Mouse (Mus musculus): Measurements from ENCODE around the gene 1700037C18Rik. TPM values are rescaled to one million over a fixed set of nuclear protein-coding genes. Genes with fewer than 3 reads are reported as not detected.
"Not testable (repeated sequence)": the region's sequence is repeated elsewhere in the genome, so short reads cannot be mapped to it uniquely, and the experiment has no call there.

1700037C18Rik gene
- total RNA-seq, 2 experiments from 2014 or later: 2.1 to 2.6 TPM

GRCm38 (mm10) chr16:3884201-3885064, 24.1 kb downstream of the 1700037C18Rik start, which contains the start of the genes Zfp597 and Gm20695:
TSS of gene Zfp597 (minus strand) at chr16:3884561.
TSS of gene Gm20695 (plus strand) at chr16:3884648.
- DNase-seq: peak; percentile 91 to 93
- intact Hi-C loops (cut with DNase I): loop anchor here (5.0 kb wide), 1 partner anchor 37 kb away; the partner anchor contains the start of gene Zfp174

- intact Hi-C loops (cut with DNase I): no loop called here
- no peak for DNase-seq
Observed at GRCm38 (mm10) chr16:3876346-3876745, 32.1 kb downstream of the 1700037C18Rik start.

GRCm38 (mm10) chr16:3872216-3873047, 36.1 kb downstream of the 1700037C18Rik start, which contains the start of gene Naa60:
TSS of gene Naa60 (plus strand) at chr16:3872375.
- intact Hi-C loops (cut with DNase I): no loop called here
- DNase-seq: peak; percentile 74 to 84

GRCm38 (mm10) chr16:3871815-3872214, 36.7 kb downstream of the 1700037C18Rik start:
- DNase-seq: no peak
- intact Hi-C loops (cut with DNase I): no loop called here

DNA sequence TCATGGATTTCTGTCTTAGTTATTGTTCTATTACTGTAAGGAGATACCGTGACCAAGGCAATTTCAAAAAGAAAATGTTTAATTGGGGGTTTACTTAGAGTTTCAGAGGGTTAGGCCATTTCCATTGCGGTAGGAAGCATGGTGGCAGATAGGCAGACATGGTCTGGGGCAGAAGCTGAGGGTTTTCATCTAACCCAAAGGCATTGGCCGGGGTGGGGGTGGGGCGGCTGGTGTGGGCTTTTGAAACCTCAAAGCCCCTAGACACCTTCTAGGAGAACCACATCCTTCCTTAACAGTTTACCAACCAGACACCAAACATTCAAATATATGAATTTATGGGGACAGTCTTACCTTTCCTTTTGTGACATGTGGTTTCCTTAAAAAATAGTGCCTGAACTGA, 49.2 kb downstream of the 1700037C18Rik start:
- intact Hi-C loops (cut with DNase I): no loop called here
- DNase-seq: no peak

DNA sequence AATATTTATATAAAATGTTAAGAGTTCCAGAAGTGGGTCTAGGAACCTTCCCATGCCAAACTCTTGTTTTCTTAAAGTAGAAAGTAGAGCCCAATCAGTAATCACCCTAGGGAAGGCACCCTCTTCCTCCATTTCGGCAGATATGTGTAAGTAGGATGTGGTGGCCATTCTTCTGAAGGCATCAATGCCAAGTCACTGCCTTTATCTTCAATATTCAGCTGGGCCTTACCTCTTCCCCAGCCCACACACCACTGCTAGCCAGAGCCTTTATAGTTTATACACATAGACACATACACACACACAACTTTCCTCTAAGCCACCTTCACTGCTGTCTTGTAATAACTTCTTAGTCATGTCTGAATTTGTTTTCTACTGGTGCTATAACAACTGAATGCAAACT, 52.7 kb downstream of the 1700037C18Rik start:
- no peak for DNase-seq
- intact Hi-C loops (cut with DNase I): no loop called here

DNA sequence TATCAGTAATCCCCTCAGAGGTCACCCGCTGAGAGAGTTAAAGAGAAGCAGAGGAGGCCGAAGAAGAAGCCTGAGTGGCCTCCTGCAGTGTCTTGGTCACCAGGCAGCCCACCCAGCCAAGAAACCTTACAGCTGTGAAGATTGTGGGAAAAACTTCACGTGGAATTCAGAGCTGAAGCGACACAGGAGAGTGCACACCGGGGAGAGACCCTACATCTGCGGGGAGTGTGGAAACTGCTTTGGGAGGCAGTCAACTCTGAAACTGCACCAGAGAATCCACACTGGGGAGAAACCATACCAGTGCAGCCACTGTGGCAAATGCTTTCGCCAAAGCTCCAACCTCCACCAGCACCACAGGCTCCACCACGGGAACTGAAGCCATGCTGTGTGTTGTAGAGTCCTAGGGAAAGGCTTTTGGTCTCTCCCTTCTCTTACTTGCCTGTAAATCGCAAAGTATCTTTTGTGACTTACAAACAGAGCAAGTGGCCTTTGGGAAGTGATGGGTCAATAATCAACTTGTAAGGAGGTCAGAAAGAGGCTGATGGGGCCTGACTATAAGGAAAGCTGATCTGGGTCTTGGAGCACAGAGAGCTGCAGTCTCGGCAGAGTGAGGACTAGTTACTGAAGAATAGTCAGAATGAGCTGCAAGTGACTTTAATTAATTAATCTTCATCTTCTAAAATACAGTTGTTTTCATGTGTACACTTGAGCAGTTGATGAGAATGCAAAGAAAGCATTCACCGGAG, 53.9 kb downstream of the 1700037C18Rik start:
- intact Hi-C loops (cut with DNase I): no loop called here
- DNase-seq: no peak

- no peak for DNase-seq
Observed at GRCm38 (mm10) chr16:3852586-3852985, 55.9 kb downstream of the 1700037C18Rik start.

DNA sequence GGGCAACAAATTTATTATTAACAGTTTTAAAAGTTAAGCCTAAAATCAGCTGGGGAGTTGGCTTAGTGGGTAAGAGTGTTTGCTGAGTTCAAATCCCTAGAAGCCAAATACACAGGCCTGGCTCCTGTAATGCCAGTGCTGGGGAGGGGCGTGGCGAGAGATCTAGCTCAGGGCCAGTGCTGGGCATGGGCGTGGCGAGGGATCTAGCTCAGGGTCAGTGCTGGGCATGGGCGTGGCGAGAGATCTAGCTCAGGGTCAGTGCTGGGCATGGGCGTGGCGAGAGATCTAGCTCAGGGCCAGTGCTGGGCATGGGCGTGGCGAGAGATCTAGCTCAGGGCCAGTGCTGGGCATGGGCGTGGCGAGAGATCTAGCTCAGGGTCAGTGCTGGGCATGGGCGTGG, 57.2 kb downstream of the 1700037C18Rik start:
- intact Hi-C loops (cut with DNase I); DNase-seq: not testable (repeated sequence)

More at GRCm38 (mm10) chr16:3852586-3852985, 55.9 kb downstream of the 1700037C18Rik start:
- intact Hi-C loops (cut with DNase I): no loop called here

- DNase-seq: no peak
- intact Hi-C loops (cut with DNase I): loop anchor here (5.0 to 10.0 kb wide), 4 partner anchors 34 to 436 kb away; partner anchors contain the start of genes 1700037C18Rik, Cluap1, Gm20695 and Slx4
Observed at GRCm38 (mm10) chr16:3848416-3848815, 60.1 kb downstream of the 1700037C18Rik start.

DNA sequence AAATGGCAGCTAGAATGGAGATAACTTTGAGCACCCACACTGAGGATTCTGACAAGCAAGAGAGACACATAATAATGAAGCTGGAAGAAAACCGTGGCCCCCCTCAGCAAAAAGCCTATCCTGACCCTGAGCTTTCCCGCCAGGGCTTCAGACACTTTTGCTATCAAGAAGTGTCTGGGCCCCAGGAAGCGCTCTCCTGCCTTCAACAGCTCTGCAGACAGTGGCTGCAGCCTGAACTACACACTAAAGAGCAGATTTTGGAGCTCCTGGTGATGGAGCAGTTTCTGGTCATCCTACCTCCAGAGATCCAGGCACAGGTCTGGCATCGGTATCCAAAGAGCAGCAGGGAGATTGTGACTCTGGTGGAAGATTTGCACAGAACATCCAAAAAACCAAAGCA, 60.6 kb downstream of the 1700037C18Rik start:
- intact Hi-C loops (cut with DNase I): loop anchor here (5.0 to 10.0 kb wide), 4 partner anchors 34 to 437 kb away; partner anchors contain the start of genes 1700037C18Rik, Cluap1, Gm20695 and Slx4
- no peak for DNase-seq

DNA sequence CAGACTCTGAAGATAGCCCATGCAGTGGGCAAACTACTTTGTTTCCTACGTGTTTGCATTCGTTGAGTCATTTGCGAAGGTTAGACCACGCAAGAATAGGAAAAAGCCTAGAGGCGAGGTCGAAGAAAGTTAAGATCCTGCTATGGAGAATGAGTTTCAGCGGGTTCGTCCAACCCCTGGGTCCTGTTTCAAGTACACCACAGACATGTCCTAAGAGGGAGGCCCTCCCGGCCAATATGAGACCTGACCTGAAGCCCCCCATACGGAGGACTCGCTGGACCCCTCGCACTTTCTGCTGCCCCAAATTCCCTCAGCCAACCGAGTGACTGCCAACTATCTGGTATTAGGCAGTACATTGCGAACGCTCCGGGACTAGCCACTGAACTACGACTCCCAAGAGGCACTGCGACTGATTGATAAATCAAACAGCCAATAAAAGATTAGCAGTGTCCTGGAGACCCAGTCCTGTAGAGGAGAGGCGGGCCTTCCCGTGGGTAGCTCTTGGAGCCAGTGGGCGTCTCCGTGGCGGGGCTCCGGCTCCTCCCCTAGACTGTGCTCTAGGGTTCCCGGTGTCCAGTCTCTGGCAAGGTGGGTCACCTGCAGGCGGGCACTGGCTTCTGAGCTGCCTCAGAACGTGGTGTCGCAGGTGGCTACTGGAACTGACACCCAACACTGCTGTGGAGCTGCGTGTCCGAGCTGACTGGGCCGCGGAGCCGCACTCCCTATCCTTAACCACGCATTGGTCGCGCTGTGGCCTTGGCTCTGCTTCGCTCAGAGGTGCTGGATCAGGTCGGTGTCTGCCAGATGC, 61.6 kb downstream of the 1700037C18Rik start, which contains the start of gene Zfp174:
Gene Zfp174 (plus strand): TSS at position 558 of the 808 bp plus-strand sequence.
- DNase-seq: peak; percentile 87 to 88
- intact Hi-C loops (cut with DNase I): loop anchor here (5.0 to 10.0 kb wide), 4 partner anchors 35 to 438 kb away; partner anchors contain the start of genes 1700037C18Rik, Cluap1, Gm20695 and Slx4

Small RNA genes lying within 50 kb of the gene (microRNA-seq; reads per million reads assigned to microRNA genes)
- gene Gm23493: 0 reads per million in 2 experiments

Other genes starting within 250 kb of the 1700037C18Rik start
- not detected for gene Mefv, start 190.6 kb downstream of the 1700037C18Rik start, total RNA-seq (2021)
- gene Zfp263, start 164.6 kb downstream of the 1700037C18Rik start, total RNA-seq (2021): 1 to 10 TPM; 4.4 to 6.1 TPM
- not detected for gene Olfr15, start 77.8 kb downstream of the 1700037C18Rik start, total RNA-seq (2021)
- 1 to 10 TPM; 1.2 to 1.6 TPM for gene Zfp174, start 61.4 kb downstream of the 1700037C18Rik start, total RNA-seq (2021)
- gene Naa60, start 36.3 kb downstream of the 1700037C18Rik start, total RNA-seq (2021): 10 to 100 TPM; 30.5 to 33.2 TPM
- 1 to 10 TPM; 5.6 to 7.0 TPM for gene Zfp597, start 24.1 kb downstream of the 1700037C18Rik start, total RNA-seq (2021)
- not detected for gene Gm20695, start 24.0 kb downstream of the 1700037C18Rik start, total RNA-seq (2021)
- 1 to 10 TPM; 7.6 to 9.1 TPM for gene Cluap1, start 112 bp upstream of the 1700037C18Rik start, total RNA-seq (2021)
- gene Nlrc3, start 67.9 kb upstream of the 1700037C18Rik start, total RNA-seq (2021): 1 to 10 TPM; 1.3 to 3.5 TPM
- 1 to 10 TPM; 4.8 to 6.5 TPM for gene Slx4, start 95.1 kb upstream of the 1700037C18Rik start, total RNA-seq (2021)
- gene Dnase1, start 128.3 kb upstream of the 1700037C18Rik start, total RNA-seq (2021): not detected
- 100 to 1,000 TPM; 102 to 117 TPM for gene Trap1, start 169.1 kb upstream of the 1700037C18Rik start, total RNA-seq (2021)

Measured in gastrocnemius, postnatal 36 days (tissue).